Mouse (Mus musculus) olfactory bulb, adult 2 months (tissue): ENCODE data around the gene Zfp106. TPM values are rescaled to one million over a fixed set of nuclear protein-coding genes. Genes with fewer than 3 reads are reported as not detected.

Experiments
- H3K27ac ChIP-seq: fragments of 200-500 bp; 2 replicates; pipeline ENCODE4 v1.5.1; 2012; ENCODE audit warnings: low read depth, low read length; ENCODE audit not compliant: insufficient read depth
- H3K4me1 ChIP-seq: fragments of 200-500 bp; 2 replicates; pipeline ENCODE4 v1.6.1; 2012; ENCODE audit warnings: low read length; ENCODE audit not compliant: control insufficient read depth, insufficient read depth
- H3K4me3 ChIP-seq: fragments of 200-500 bp; 2 replicates; pipeline ENCODE4 v1.5.1; 2012; ENCODE audit warnings: mild to moderate bottlenecking, low read depth, low read length, moderate library complexity; ENCODE audit not compliant: insufficient read depth
- CTCF ChIP-seq: fragments of 200-500 bp; IDR thresholded peaks from 2 replicates; pipeline ENCODE4 v1.5.1; 2012; ENCODE audit warnings: low read depth, mild to moderate bottlenecking, low read length, moderate library complexity; ENCODE audit not compliant: insufficient read depth
- POLR2A ChIP-seq: fragments of 200-500 bp; IDR thresholded peaks from 2 replicates; pipeline ENCODE4 v1.6.1; 2012; ENCODE audit warnings: mild to moderate bottlenecking, low read depth, low read length, moderate library complexity; ENCODE audit not compliant: insufficient read depth
- WGBS: fragments of 180-500 bp; shearing (Covaris S2); methylation state at CpG from one replicate; pipeline ENCODE4 v1.1.7; 2018; 5-methylcytosine and 5-hydroxymethylcytosine counted together
- polyA plus RNA-seq: library from polyadenylated mRNA; stranded (reverse); fragments of >200 nt; gene quantifications from 2 replicates; pipeline ENCODE4 v1.2.4, GENCODE M21; 2012; ENCODE audit warnings: low replicate concordance; ENCODE audit not compliant: missing spikeins, insufficient read depth, insufficient read length

Zfp106 gene
- polyA plus RNA-seq, result 169 and 420 TPM in 2 replicates

GRCm38 (mm10) chr2:120563235-120563990 is at the start of gene Zfp106:
Gene Zfp106, minus strand, starts transcription at chr2:120563843.
- under 1% methylated on average over 50 of the region's 50 CpGs for WGBS
- Histone ChIP-seq H3K4me3 (peak within 1 kb of the TSS; percentile 74), H3K27ac (peak within 1 kb of the TSS; percentile 14; the same call in 1 of the 2 replicates), H3K4me1 (no peaks in the 10 kb centered on the region; the same call in 1 of the 2 replicates)
- peak; percentile 91 for TF ChIP-seq POLR2A
- TF ChIP-seq CTCF, result no peak

GRCm38 (mm10) chr2:120608830-120609723 is 45.4 kb upstream of the Zfp106 start, which contains the start of the genes Haus2 and Lrrc57:
Gene Haus2, plus strand, starts transcription at chr2:120609383.
Gene Lrrc57, minus strand, starts transcription at chr2:120609520.
- Histone ChIP-seq H3K4me3 (peak within 1 kb of the TSS; percentile 77), H3K4me1 (no peaks in the 10 kb centered on the region), H3K27ac (peak within 1 kb of the TSS; percentile 47)
- no peak for TF ChIP-seq CTCF
- peak; percentile 91 for TF ChIP-seq POLR2A
- WGBS, result under 1% methylated on average over 52 of the region's 52 CpGs

GRCm38 (mm10) chr2:120606021-120606690 is 42.5 kb upstream of the Zfp106 start:
- WGBS, result 89% methylated on average over 6 of the region's 6 CpGs
- Histone ChIP-seq H3K4me3 (no peak overlapping the region), H3K4me1 (no peaks in the 10 kb centered on the region), H3K27ac (no peak overlapping the region)
- TF ChIP-seq CTCF (no peak), POLR2A (no peak)

- Histone ChIP-seq H3K4me1 (no peaks in the 10 kb centered on the region), H3K27ac (no peak overlapping the region), H3K4me3 (no peak overlapping the region)
- WGBS, result 84% methylated on average over 4 of the region's 4 CpGs
- TF ChIP-seq CTCF (no peak), POLR2A (no peak)
Observed at GRCm38 (mm10) chr2:120599506-120599905, 35.9 kb upstream of the Zfp106 start.

- H3K27ac ChIP-seq, result no peak overlapping the region
- H3K4me3 ChIP-seq, result no peak overlapping the region
- TF ChIP-seq CTCF, result no peak
- no peak for TF ChIP-seq POLR2A
- WGBS, result 89% methylated on average over 2 of the region's 2 CpGs
- H3K4me1 ChIP-seq, result no peaks in the 10 kb centered on the region
Observed at GRCm38 (mm10) chr2:120597734-120598133, 34.1 kb upstream of the Zfp106 start.

- Histone ChIP-seq H3K4me1 (no peaks in the 10 kb centered on the region), H3K4me3 (no peak overlapping the region), H3K27ac (no peak overlapping the region)
- WGBS, result 91% methylated on average over 1 of the region's 1 CpGs
- TF ChIP-seq POLR2A (no peak), CTCF (no peak)
Observed at GRCm38 (mm10) chr2:120592227-120592626, 28.6 kb upstream of the Zfp106 start.

- Histone ChIP-seq H3K4me3 (no peak overlapping the region), H3K27ac (no peak overlapping the region), H3K4me1 (no peaks in the 10 kb centered on the region)
- no peak for TF ChIP-seq POLR2A
- no peak for TF ChIP-seq CTCF
- WGBS, result 78% methylated on average over 5 of the region's 5 CpGs
Observed at GRCm38 (mm10) chr2:120589759-120590158, 26.1 kb upstream of the Zfp106 start.

- TF ChIP-seq POLR2A (no peak), CTCF (no peak)
- H3K4me3 ChIP-seq, result no peak overlapping the region
- WGBS, result 79% methylated on average over 5 of the region's 5 CpGs
- H3K4me1 ChIP-seq, result no peaks in the 10 kb centered on the region
- no peak overlapping the region for H3K27ac ChIP-seq
Observed at GRCm38 (mm10) chr2:120578286-120578685, 14.6 kb upstream of the Zfp106 start.
